Mouse (Mus musculus): Measurements from ENCODE around the gene Rtn4r.
A peak's percentile ranks its signal among the peaks of the same experiment; 100 is the strongest.

Gene Rtn4r

DNA sequence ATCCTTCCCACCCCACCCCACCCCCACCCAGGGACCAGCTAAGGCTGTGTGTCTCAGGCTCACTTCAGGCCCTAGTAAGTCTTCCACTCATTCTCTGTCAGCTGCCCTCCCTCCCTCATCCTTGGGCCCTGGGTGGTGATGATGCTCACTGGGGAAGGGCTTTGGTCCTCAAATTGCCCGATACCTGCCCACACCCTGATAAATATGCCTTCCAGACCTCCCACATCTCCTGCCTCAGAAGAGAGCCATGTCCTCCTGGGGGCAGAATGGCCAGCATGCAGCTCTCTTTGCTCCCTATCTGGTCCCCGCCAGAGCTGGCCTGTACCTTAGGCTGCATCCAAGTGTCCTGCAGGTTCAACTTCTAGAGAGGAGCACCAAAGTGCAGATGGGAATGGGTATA is 2.3 kb upstream of the Rtn4r start:
- no peak for DNase-seq

DNA sequence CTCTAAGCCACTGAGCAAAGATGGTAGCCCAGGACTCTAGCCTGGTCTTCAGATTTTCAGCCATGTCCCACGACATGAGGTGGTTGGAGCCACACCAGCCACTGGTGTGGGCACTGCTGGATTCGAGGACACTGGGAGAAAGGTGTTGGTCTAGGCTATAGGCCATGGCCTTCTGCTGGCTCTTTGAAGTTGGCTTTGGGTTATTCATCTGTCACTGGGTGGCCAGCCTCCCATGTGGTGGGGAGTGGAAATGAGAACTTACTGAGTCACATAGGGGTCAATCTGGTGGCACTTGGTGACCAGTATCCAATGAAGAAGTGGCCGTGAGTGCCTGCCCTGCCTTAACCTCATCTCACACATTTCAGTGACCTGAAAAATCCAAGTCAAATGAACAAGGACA is 1.2 kb upstream of the Rtn4r start:
- no peak for DNase-seq

DNA sequence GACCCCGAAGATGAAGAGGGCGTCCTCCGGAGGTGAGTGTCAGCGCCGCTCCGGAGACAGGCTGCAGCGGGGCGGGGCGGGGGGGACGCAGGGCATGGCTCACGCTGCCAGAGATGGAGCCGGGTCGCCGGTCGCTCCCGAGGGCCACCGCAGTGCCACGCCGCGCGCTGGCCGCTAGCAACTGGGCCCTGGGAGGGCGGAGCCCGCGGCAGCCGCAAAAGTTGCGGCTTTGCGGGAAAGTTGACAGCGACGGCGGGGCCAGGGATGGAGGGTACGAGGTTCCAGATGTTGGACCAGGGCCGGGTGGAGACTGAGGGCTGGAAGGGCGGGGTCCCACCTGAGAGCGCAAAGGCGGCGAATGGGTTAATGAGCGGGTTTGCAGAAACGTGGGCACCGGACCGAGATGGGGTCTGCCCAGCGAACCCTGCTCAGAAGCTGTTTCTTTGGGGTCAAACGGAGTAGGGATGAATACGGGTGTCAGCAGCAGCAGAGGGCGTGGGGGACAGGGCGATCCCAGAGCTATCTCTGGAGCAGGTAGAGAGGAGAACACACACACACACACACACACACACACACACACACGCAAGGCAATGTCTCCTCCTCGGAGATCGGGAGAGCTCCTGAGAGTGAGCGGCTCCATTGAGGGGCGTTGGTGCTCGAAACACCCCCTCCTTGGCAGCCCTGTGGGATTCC is 575 bp downstream of the Rtn4r start:
- DNase-seq = peak; percentile 24 to 53

DNA sequence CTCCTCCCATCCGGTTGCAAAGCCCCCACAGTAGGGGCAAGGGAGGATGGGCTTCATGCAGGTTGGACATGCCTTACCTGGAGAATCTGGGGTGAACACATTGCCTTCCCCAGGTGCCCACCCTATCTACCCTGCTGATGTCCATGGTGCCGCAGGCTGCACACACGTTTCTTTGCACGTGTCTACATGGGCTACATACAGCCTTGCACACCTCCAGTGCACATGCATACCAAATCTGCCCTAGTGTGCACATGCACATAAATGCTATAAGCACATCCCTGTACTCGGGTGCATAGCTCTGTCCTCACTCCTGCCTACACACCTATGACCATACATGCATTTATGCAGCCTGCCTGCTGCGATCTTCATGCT is 1.1 kb downstream of the Rtn4r start:
- no peak for DNase-seq

DNA sequence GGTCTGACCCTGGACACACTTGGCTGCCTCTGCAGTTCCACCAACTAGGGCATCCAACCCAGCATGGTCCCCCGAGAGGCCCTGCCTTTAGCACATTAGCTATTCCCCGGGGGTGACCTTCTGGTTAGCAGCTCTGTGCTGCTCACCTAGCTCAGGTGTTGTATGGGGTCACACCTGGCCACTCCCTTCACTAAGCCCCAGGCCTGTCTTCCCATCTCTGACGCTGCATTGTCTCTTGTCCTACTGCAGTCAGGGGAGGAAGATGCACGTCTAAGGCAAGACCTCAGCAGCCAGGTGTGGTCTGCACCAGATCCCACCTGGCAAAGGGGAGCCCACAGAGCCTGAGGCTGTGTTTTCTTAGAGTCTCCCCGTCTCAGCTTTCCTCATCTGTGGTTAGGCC is 2.0 kb downstream of the Rtn4r start:
- DNase-seq = no peak

DNA sequence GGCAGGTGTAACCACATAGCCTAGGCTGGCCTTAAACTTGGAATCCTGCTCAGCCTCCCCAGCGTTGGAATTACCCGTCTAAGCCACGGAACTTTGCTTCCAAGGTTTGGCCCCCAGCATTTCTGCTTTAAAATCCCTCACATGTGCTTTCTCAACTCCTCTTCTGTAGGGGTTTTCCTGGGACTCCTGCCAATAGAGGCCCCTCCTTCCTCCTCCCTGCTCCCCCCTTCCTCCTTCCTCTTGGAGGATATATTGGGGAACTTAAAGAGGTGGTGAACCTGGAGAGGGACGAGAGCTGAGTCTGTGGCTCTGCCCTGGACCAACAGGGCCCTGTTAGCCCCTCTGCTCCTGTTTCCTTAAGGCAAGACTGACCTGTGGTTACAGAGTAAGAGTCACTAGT is 2.8 kb downstream of the Rtn4r start:
- DNase-seq = no peak

DNA sequence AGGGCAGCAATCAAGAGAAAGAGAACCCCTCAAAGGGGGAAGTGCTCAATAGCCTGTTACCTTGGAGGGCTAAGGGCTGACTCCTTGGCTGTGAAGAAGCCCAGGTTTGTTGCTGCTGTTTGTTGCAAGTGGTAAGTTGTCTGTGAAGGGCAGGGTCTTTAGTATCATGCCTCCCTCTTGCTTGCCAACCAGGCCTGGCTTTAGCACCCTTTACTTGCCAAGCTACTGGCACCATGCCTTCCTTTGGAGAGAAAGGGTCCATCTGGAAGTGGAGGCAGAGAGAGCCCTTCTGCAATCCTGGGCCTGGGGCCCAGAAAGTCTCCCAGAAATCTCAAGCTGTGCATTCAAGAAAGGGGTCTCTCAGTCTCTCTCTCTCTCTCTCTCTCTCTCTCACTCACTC is 3.3 kb downstream of the Rtn4r start:
- no peak for DNase-seq

DNA sequence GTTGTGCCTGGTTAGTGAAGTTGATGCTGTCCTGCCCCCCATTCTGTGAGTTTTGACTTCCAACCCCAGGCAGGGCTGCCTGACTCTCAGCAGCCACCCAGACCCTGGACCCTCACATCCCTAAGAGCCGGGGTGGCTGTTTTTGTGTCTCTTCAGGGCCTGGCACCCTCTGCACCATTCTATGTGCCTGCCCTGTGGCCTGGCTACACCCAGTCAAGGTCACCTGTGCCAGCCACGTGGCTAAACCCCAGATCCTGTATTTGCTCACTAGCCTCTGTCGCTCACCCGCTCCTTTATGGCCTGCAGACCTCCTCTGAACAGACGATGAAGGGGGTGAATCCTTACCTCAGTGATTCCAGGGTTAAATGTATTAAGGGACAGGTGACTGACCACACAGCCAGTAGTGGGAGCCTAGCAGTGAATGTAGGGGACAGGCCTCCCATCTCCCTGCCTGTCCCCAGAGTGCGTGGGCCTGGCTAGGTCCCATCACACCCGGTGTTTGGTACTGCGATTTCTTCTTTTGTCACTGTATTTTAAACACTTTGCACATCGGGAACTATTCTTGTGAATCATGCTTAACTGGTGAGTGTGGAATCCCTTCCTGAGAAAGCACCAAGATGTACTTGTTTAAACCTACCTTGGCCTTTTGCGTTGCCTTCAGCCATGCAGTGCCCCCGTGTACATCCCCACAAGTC is 4.0 kb downstream of the Rtn4r start:
- no peak for DNase-seq

DNA sequence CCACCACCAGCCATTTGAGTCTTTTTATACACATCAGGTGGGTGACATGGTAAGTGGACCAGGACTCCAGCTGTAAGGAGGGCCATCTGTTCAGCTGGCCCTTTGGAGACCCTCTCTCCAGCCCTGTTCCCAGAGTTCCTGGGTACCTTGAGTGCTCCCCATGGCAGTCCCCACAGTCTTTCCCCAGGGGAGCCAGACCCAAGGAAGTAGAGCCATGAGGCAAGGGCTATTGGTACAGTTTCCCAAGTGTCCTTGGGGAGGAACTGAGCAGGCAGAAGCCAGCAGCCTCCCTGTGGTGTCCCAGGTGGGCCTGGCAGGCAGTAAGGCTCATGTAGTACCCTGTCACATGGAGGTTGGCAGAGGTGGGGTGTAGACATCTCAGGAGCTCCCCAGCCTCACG is 4.6 kb downstream of the Rtn4r start:
- DNase-seq = no peak

DNA sequence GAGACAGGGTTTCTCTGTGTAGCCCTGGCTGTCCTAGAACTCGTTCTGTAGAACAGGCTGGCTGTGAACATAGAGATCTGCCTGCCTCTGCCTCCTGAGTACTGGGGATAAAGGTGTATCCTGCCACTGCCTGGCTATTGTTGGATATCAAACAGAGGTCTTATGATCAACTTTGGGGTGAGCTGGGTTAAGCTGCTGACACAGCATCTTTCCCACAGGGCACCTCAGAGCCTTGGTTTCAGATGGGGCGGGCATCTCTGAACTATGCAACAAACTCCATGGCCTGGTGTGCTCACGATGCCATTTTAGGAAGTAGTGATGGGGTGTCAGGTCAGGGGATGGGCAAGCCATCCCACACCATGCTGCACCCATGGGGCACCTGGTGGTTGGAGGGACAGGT is 5.1 kb downstream of the Rtn4r start:
- no peak for DNase-seq

DNA sequence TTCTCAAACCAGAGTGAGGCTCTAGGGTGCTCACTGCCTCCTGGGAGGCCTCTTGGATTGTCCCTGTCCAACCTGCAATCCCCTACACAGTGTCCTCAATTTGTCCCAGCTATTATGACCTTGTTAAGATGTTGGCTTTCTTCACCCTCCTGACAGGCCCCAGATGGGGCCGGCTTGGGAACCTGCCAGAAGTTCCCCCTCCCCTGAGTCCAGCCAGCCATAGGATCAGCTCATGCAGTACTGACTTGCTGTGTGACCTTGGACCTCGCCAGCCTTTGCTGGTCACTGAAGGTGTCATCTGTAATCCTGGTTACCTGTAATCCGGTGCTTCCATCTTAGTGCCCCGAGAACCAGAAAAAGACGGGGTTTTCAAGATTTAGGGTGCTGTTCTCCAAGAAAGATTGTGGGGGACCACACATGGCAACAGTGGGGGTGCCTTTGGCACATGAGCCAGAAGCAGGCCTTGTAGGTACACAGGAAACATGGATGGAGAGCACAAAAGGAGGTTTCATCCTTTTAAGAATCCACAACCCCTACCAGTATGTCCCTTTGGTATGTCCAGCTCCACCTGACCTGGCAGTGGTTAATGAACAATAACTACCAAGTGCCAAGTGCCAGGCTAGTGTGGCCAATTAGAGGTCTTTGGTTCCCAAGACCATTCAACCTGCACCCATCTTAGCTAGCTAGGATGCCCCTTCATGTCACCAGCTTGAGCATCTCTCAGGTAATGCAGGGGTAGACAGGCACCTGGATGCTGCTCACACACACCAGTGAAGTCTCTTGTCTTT is 5.9 kb downstream of the Rtn4r start:
- DNase-seq = no peak

DNA sequence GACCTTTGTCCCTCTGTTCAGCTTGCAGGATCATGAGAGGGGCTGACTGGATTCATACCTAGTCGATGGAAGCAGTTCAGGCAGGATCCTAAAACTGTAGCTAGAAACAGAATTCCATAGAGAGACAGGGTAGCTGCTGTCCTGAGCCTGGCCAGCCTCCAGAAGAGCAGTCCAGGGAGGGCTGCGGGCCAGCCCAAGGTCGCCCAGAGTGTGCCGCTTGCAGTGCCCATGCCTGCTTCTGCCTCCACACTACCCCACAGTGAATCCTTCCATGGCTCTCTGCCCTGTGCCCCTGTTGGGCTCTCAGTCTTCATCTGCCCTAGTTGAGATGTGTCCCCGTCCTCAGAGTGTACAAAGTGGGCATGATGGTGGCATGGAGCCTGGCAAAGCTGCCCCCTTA is 7.8 kb downstream of the Rtn4r start:
- DNase-seq = no peak

DNA sequence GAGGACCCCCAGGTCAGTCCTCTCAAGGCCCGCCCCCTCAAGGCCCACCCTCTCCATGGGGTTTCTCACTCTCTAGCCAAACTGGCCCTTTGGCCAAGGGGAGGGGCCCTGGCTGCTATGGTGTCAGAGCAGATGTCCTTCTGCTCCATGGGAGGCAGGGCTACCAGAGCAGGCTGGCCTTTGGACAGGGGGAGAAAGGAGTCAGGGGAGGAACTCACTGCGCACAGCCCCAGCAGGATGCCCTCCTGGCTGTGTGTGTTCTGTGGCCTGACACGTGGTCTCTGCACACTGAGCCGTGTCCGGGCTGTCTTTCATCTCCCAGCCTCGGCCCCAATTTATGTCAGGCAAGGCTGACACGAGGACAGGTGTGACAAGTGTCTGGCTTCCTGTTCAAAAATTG is 8.6 kb downstream of the Rtn4r start:
- peak; percentile 46 to 70 for DNase-seq

DNA sequence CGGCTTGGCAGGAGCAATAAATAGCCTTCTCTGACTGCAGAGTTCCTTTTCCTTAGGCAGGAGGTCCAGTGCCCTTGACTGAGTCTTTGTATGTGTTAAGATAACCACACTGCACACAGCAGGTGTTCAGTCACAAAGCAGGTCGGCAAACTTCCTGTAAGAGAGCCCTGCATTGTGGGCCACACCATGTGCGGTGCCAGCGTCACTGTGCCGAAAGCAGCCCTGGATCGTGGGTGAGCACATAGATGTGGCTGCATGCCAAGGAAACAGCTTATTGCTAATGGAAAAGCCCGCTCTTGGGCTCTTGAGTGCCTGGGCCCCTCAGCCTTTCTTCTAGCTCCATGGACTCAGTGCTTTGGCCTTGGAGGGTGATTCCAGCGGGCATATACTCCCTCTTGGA is 16.8 kb downstream of the Rtn4r start:
- no peak for DNase-seq

DNA sequence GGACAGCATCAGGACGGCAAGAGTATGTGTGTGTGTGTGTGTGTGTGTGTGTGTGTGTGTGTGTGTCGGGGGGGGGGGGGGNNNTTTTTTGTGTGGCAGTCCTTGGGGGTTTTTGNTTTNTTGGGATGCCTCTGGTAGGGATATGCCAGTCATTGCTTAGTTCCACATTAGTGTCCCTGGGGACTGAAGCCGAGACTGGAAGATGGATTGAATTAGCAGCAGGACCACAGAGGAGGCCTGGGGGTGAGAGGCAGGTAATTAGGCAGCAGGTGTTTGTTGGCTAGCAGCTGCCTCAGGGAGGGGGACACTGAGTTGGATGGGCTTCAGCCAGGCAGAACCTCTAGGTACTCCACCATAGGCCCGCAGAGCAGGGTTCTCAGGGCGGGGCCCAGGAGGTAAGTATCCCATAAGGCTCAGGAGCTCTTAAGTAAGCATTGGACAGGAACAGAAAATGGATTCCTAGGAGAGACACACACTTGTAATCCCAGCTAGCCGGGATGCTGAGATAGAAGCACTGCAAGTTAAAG is 18.0 kb downstream of the Rtn4r start:
- no peak for DNase-seq

DNA sequence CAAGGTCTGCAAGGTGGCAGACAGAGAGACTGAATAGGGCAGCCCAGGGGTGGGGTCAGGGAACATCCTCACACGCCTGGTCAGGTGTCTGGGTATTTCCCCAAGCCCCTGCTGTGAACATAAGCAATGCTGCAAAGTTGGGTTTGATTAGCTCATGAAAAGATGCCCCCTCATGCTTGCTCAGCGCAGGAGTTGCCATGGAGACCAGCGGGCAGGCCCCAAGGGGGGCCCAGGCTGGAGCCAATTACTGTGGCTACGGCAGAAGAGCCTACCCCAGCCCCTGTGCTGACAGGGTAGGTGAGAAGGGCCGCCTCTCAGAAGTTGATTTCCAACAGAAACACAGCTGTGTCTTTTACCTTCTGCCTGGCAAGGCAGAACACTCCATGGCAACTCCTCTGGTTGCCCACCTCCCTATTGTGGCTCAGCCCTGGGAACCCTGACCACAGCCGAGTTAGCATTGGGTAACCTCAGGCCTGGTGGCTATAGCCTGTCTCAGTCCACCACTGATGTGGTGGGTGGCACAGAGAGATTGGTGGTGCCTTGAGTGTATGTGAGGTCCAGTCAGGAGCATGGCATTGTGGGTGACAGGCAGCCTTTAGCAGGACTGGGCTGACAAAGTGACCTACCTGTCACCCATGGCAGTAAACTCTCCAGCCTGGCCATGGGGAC is 20.9 kb downstream of the Rtn4r start:
- no peak for DNase-seq

DNA sequence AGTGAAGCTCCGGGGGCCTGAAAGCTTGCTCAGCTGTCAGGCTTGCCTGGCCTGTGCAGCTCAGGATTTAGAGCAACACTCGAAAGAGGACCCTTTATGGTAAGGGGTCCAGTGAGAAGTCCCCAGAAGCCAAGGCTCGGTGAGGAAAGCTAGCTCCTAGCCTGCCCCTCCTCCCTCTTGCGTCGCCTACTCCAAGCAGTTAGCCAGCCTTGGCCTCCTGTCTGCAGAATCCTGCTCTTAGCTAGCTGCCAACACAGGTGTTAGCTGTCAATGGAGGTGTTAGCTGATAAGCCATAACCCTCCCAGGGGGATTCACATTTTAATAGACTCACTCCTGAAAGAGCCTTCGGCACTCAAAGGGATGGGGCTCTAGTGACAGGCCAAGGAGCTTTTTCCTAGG is 21.8 kb downstream of the Rtn4r start:
- DNase-seq = no peak

DNA sequence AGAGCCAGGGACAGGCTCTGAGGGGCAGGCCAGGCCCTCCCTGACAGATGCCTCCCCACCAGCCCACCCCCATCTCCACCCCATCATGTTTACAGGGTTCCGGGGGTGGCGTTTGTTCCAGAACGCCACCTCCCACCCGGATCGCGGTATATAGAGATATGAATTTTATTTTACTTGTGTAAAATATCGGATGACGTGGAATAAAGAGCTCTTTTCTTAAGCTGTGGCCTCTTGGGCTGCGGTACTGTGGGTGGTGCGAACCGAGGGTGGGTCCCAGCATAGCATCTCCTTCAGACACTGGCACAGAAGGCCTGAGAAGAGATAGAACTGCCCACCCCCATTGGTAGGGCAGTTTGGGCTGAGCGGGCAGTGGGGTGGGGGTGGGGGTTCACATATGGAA is 24.7 kb downstream of the Rtn4r start:
- DNase-seq = no peak

DNA sequence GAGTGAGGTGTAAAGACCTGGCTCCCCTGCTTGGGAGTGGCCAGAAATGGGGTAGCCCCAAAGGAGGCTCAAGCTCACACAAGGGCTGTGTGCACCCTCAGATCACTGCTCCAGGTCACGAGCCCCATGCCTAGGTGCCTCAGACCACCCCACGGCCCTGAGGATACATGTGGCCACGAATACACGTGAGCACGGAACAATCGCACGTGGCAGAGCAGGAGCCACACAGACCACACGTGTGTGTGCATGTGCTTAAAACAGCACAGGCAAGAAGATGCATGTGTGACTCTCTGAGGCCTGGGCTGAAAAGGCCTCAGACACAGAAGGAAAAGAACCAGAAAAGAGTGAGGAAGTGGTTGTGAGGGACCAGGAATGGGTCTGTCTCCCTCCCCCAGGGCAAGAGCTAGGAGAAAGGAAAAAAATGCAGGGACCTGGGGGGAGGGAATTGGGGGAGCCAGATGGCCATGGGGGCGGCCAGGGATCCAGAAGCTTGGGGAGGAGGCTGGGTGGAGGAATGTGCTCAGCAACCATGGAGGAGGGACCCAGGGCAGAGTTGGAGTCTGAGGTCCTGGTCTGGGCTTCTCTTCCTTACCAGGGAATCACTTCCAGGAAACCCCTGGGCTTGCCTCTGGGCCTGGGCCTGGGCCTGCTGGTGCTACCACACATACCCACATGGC is 25.5 kb downstream of the Rtn4r start:
- no peak for DNase-seq

DNA sequence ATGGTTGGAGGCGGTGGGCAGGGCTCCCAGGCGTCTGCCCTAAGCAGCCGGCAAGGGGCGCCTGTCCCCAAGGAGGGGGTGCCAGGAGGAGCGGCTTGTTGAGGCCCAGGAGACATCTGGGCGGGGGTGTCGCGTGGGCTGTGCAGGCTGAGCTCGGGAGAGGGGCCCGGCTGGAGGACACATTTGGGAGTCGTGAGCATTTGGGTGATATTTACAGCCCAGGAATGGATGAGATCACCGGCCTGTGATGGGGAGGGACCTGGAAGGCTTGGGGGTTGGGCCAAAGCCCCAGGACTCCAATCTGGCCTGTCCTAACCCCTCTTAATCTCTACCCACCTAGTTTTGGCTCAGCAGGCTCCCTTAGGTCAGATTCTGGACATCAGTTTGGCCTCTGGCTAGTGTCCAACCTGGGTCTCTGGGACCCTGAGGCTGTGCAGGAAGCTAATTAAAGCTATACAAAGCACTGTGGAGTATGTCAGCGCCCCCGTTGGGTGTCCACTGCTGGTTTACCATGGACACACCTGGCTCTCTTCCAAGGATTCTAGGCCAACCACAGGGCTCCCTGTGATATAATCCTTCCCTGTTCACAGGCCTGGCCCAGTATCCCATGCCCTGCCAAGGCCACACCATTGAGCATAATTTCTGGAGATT is 27.2 kb downstream of the Rtn4r start:
- peak; percentile 31 to 52 for DNase-seq

DNA sequence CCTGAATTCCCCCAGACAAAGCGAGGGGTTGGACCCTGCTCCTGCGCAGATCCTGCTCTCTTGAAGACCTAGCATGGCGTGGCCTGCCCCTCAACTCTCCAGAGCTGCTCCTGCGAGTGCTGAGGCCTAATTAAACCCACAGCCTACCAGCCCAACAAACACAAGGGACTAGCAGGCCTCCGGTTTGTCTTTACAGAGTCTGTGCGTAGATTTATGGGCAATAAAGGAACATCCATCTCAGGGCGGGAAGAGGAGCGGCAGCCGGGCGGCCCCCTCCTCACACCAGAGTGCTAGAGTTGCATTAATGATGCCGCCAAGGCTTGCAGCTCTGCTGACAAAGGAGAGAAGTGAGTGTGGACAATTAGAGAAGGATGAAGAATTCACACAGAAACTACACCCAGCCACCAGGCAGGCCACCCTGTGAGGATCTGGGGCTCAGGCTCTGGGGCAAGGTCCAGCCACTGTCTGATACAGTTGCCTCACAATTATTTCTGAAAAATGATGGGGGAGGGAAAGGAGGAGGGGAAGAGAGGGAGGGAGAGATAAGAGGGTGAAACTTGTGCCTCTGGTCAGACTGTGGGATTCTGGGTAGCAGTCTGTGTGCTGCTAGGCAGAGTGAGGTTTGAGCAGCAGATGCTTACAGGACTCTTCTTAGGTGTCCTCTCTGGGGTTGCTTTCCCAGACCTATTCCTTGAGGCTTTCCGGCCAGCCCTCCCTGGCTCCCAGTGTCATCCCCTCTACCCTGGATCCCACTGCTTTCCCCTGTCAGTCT is 29.3 kb downstream of the Rtn4r start:
- no peak for DNase-seq

All from kidney, postnatal 4 days (tissue).